Mouse (Mus musculus) right cerebral cortex, adult 18-20 months (tissue): ENCODE measurements around the gene 4930415O20Rik.

Source experiments
- DNase-seq: peaks from one replicate; pipeline ENCODE4 v3.0.0; 2022; ENCODE audit warnings: mixed read lengths

Gene 4930415O20Rik

GRCm38 (mm10) chr15:98607557-98607956 lies 36.8 kb downstream of the 4930415O20Rik start:
- no peak for DNase-seq

- no peak for DNase-seq
Observed at GRCm38 (mm10) chr15:98608058-98608783, 37.4 kb downstream of the 4930415O20Rik start.

GRCm38 (mm10) chr15:98608784-98609250 lies 38.0 kb downstream of the 4930415O20Rik start:
- no peak for DNase-seq

GRCm38 (mm10) chr15:98609331-98610130 lies 38.7 kb downstream of the 4930415O20Rik start, which contains the start of gene Adcy6:
TSS of gene Adcy6 (minus strand) at chr15:98610076.
- DNase-seq, result peak; percentile 68

GRCm38 (mm10) chr15:98610131-98610633 lies 39.4 kb downstream of the 4930415O20Rik start:
- DNase-seq, result no peak

GRCm38 (mm10) chr15:98612229-98612628 lies 41.4 kb downstream of the 4930415O20Rik start:
- DNase-seq, result no peak

- no peak for DNase-seq
Observed at GRCm38 (mm10) chr15:98614551-98614950, 43.7 kb downstream of the 4930415O20Rik start.

GRCm38 (mm10) chr15:98614971-98615370 lies 44.2 kb downstream of the 4930415O20Rik start:
- no peak for DNase-seq

GRCm38 (mm10) chr15:98615751-98616150 lies 44.9 kb downstream of the 4930415O20Rik start:
- no peak for DNase-seq

- no peak for DNase-seq
Observed at GRCm38 (mm10) chr15:98616362-98617175, 45.8 kb downstream of the 4930415O20Rik start.

- no peak for DNase-seq
Observed at GRCm38 (mm10) chr15:98617176-98617537, 46.4 kb downstream of the 4930415O20Rik start.

- DNase-seq, result no peak
Observed at GRCm38 (mm10) chr15:98622199-98622598, 51.4 kb downstream of the 4930415O20Rik start.

- no peak for DNase-seq
Observed at GRCm38 (mm10) chr15:98622721-98623120, 51.9 kb downstream of the 4930415O20Rik start.

GRCm38 (mm10) chr15:98623361-98623821 lies 52.6 kb downstream of the 4930415O20Rik start:
- no peak for DNase-seq

- DNase-seq, result no peak
Observed at GRCm38 (mm10) chr15:98626078-98626477, 55.3 kb downstream of the 4930415O20Rik start.

GRCm38 (mm10) chr15:98626487-98627212 lies 55.8 kb downstream of the 4930415O20Rik start:
- no peak for DNase-seq

- DNase-seq, result no peak
Observed at GRCm38 (mm10) chr15:98628589-98629254, 57.9 kb downstream of the 4930415O20Rik start.

GRCm38 (mm10) chr15:98629464-98629863 lies 58.7 kb downstream of the 4930415O20Rik start:
- DNase-seq, result no peak

GRCm38 (mm10) chr15:98630540-98630939 lies 59.7 kb downstream of the 4930415O20Rik start, which contains the start of gene Cacnb3:
TSS of gene Cacnb3 (plus strand) at chr15:98630840.
- DNase-seq, result no peak

GRCm38 (mm10) chr15:98631493-98631892 lies 60.7 kb downstream of the 4930415O20Rik start:
- no peak for DNase-seq

- peak; percentile 75 for DNase-seq
Observed at GRCm38 (mm10) chr15:98632107-98632744, 61.4 kb downstream of the 4930415O20Rik start.
